Mouse (Mus musculus): ENCODE measurements around the gene Fbxw28.
"Not testable (repeated sequence)": the region's sequence is repeated elsewhere in the genome, so short reads cannot be mapped to it uniquely, and the experiment has no call there.

Gene Fbxw28

DNA sequence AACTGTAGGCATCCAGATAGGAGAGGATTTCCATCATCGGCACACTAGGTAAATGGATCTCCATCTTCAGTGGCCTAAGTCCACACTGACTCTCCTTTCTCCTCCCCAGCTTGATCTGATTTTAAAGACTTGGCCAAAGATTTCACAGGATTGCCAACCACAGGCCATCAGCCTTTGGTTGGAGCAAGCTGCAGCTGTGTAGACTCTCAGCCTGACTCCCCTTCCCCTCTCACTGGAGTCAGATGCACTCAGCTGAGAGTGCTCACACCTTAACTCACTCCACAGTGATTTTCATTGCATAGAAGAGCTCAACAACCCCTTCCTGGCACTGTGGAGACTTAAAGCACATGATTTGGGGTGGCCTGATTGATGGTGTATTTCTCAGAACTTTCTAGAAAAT lies at the start of gene Fbxw28:
Fbxw28 (minus strand) TSS at position 101 of the 400 bp plus-strand sequence.
- not testable (repeated sequence) for DNase-seq

DNA sequence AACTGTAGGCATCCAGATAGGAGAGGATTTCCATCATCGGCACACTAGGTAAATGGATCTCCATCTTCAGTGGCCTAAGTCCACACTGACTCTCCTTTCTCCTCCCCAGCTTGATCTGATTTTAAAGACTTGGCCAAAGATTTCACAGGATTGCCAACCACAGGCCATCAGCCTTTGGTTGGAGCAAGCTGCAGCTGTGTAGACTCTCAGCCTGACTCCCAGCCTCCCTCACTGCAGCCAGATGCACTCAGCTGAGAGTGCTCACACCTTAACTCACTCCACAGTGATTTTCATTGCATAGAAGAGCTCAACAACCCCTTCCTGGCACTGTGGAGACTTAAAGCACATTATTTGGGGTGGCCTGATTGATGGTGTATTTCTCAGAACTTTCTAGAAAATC lies 51.9 kb downstream of the Fbxw28 start, which contains the start of gene Fbxw14:
Fbxw14 (minus strand) TSS at position 101 of the 400 bp plus-strand sequence.
- not testable (repeated sequence) for DNase-seq

Data from kidney, postnatal 10 days (tissue).